Comparison of ENCODE assay signal across 9 mouse cellular contexts in the genomic region with DNA sequence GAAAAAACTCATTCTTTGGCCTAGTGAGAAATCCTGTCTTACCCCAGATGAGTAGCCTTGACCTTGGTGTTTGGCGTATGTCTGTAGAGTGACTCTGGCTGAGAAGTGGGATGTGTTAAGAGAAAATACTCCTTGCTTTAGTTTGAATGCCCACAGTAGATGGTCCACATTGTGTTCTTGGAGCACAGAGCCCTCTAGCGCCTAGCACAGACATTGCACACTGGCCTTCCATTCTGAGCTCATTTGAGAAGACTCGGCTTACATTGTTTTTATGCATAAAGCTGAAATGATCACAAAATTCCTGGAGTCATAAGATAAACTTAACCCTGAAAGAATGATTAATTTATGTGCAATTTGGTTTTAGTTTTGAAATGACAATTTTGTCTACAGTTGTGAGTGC.
DNase-seq lines count a peak whose midpoint lies in the region; ATAC-seq and TF ChIP-seq lines count a peak whose summit lies in the region.
"Had no signal": no experiment of that assay in that cellular context is flagged by ENCODE, and none has a peak within 500 bp of the region (broad histone marks: within the 10 kb centered on the region; RNA-seq: fewer than 3 reads in every experiment).

No protein-coding gene starts in this region.

- H3K4me1 ChIP-seq in cerebellum, adult 2 months (ENCODE audit: control insufficient read depth, insufficient read depth, low read length), result no peaks in the 10 kb centered on the region

- H3K27me3 ChIP-seq in cerebellum, adult 2 months (ENCODE audit: control insufficient read depth, insufficient read depth, low read length), result no peaks in the 10 kb centered on the region
- H3K27me3 ChIP-seq: liver, embryonic 15.5 days had no signal

- ATAC-seq in granulocyte monocyte progenitor cell, adult 5-6 weeks (replicated peaks; ENCODE audit: poor library complexity, severe bottlenecking), result no peak

- no peak overlapping the region for H3K27ac ChIP-seq in cerebellum, adult 2 months (ENCODE audit: insufficient read depth, low read length)
- H3K27ac ChIP-seq in layer of hippocampus, adult 2 months, result no peak overlapping the region
- H3K27ac ChIP-seq: liver, embryonic 15.5 days had no signal

- TF ChIP-seq CTCF in cerebellum, adult 2 months (IDR thresholded peaks at IDR 0.05; ENCODE audit: borderline replicate concordance, insufficient read depth, low read depth, low read length), result peak; percentile 47; the same call in 1 of the 2 replicates
- TF ChIP-seq CTCF in layer of hippocampus, adult 2 months (conservative IDR thresholded peaks at IDR 0.05), result peak; percentile 79

- no peak overlapping the region for H3K4me3 ChIP-seq in cerebellum, adult 2 months (replicated peaks; ENCODE audit: insufficient read depth, low read depth, low read length)
- H3K4me3 ChIP-seq in layer of hippocampus, adult 2 months, result no peak overlapping the region
- H3K4me3 ChIP-seq: liver, embryonic 15.5 days had no signal

- peak in 1 of 2 experiments; percentile 2 for DNase-seq in cerebellum, adult 2 months
- no peak for DNase-seq in cerebellum, adult 11-12 months
- peak in 1 of 2 experiments; percentile 16 for DNase-seq in layer of hippocampus, adult 2 months (ENCODE audit: low spot score in 2 of 2)
- DNase-seq in layer of hippocampus, adult 9-10 months (ENCODE audit: low spot score), result no peak
- peak; percentile 64 for DNase-seq in ES-CJ7 (ENCODE audit: low read depth, low spot score)
- DNase-seq in embryo, embryonic 9.5 days (ENCODE audit: extremely low spot score), result peak; percentile 28
- DNase-seq in lung, postnatal 36 days, result peak; percentile 50

- no peak for TF ChIP-seq POLR2A in cerebellum, adult 2 months (IDR thresholded peaks at IDR 0.05; ENCODE audit: borderline replicate concordance, insufficient read depth, low read length)

- 68% methylated on average over 3 of the region's 3 CpGs for WGBS in cerebellum, adult 2 months

Comparison
In these comparisons a context has a peak if more than half of its experiments do, and no peak if none do; other contexts are left out.
1. DNase-seq: peak in ES-CJ7 (single experiment), embryo, embryonic 9.5 days (single experiment) and lung, postnatal 36 days (single experiment); none in cerebellum, adult 11-12 months (single experiment) and layer of hippocampus, adult 9-10 months (single experiment).